In genomic region chr8:78793231-78793630, GRCm38 (mm10) we compare ENCODE assay signal across 25 mouse cellular contexts. TPM values are rescaled to one million over a fixed set of nuclear protein-coding genes. Genes with fewer than 3 reads are reported as not detected.
DNase-seq lines count a peak whose midpoint lies in the region; ATAC-seq lines count a peak whose summit lies in the region.
"Had no signal": no experiment of that assay in that cellular context is flagged by ENCODE, and none has a peak within 500 bp of the region (broad histone marks: within the 10 kb centered on the region; RNA-seq: fewer than 3 reads in every experiment).

No protein-coding gene starts in this region.

- H3K9me3 ChIP-seq in midbrain, embryonic 11.5 days (ENCODE audit: control insufficient read depth, low read length): no peaks in the 10 kb centered on the region
- no peaks in the 10 kb centered on the region for H3K9me3 ChIP-seq in midbrain, embryonic 13.5 days
- H3K9me3 ChIP-seq in embryonic facial prominence, embryonic 10.5 days: peaks cover 4% of the 10 kb centered on the region; the same call in 1 of the 2 replicates
- H3K9me3 ChIP-seq: embryonic facial prominence, embryonic 13.5 days; embryonic facial prominence, embryonic 15.5 days had no signal

- no peaks in the 10 kb centered on the region for H3K4me1 ChIP-seq in midbrain, embryonic 11.5 days (ENCODE audit: control insufficient read depth, insufficient read depth, low read length)
- no peaks in the 10 kb centered on the region for H3K4me1 ChIP-seq in midbrain, embryonic 13.5 days (replicated peaks)
- no peaks in the 10 kb centered on the region for H3K4me1 ChIP-seq in embryonic facial prominence, embryonic 10.5 days
- H3K4me1 ChIP-seq: forebrain, embryonic 10.5 days; forebrain, embryonic 12.5 days had no signal

- WGBS in midbrain, embryonic 11.5 days: 89% methylated on average over 4 of the region's 4 CpGs
- 94% methylated on average over 4 of the region's 4 CpGs for WGBS in midbrain, embryonic 13.5 days
- 86% methylated on average over 4 of the region's 4 CpGs for WGBS in embryonic facial prominence, embryonic 10.5 days

- no peak overlapping the region for H3K9ac ChIP-seq in midbrain, embryonic 11.5 days (ENCODE audit: low read length)
- no peak overlapping the region for H3K9ac ChIP-seq in midbrain, embryonic 13.5 days (replicated peaks)
- H3K9ac ChIP-seq: embryonic facial prominence, embryonic 13.5 days; embryonic facial prominence, embryonic 15.5 days; forebrain, embryonic 12.5 days had no signal

- H3K27me3 ChIP-seq in midbrain, embryonic 11.5 days (ENCODE audit: control insufficient read depth, insufficient read depth, low read length): no peaks in the 10 kb centered on the region
- no peaks in the 10 kb centered on the region for H3K27me3 ChIP-seq in midbrain, embryonic 13.5 days
- H3K27me3 ChIP-seq in embryonic facial prominence, embryonic 10.5 days (replicated peaks; ENCODE audit: low read depth, poor library complexity, severe bottlenecking): no peaks in the 10 kb centered on the region
- H3K27me3 ChIP-seq: CH12.LX; embryonic facial prominence, embryonic 13.5 days; embryonic facial prominence, embryonic 15.5 days; forebrain, embryonic 12.5 days had no signal

- H3K4me2 ChIP-seq in midbrain, embryonic 11.5 days: no peak overlapping the region
- H3K4me2 ChIP-seq in midbrain, embryonic 13.5 days (replicated peaks): no peak overlapping the region
- H3K4me2 ChIP-seq: embryonic facial prominence, embryonic 13.5 days; embryonic facial prominence, embryonic 15.5 days; forebrain, embryonic 12.5 days had no signal

- DNase-seq in cerebellum, postnatal 10 days: peak; percentile 49 to 53
- no peak for DNase-seq in cerebellum, adult 9-10 months
- DNase-seq in heart, adult 11 months: peak; percentile 79
- no peak for DNase-seq in heart, adult 9 months (ENCODE audit: low spot score in 2 of 2)
- peak; percentile 73 for DNase-seq in midbrain, embryonic 11.5 days (ENCODE audit: low spot score, missing footprints)
- DNase-seq in embryonic facial prominence, embryonic 10.5 days (ENCODE audit: low spot score): peak; percentile 3
- DNase-seq in kidney, adult 11 months: no peak
- DNase-seq: adrenal gland, adult 8-10 months; adrenal gland, postnatal 14 days; adrenal gland, postnatal 36 days; B cell, adult 2 months; cerebellum, adult 11-12 months; cerebellum, adult 2 months; cerebellum, postnatal 25 days had no signal

- no peaks in the 10 kb centered on the region for H3K36me3 ChIP-seq in midbrain, embryonic 11.5 days (ENCODE audit: control insufficient read depth, insufficient read depth, low read length)
- H3K36me3 ChIP-seq in midbrain, embryonic 13.5 days: peaks cover 3% of the 10 kb centered on the region
- peaks cover 4% of the 10 kb centered on the region; the same call in 1 of the 2 replicates for H3K36me3 ChIP-seq in embryonic facial prominence, embryonic 10.5 days (replicated peaks)
- H3K36me3 ChIP-seq: embryonic facial prominence, embryonic 13.5 days; embryonic facial prominence, embryonic 15.5 days; forebrain, embryonic 12.5 days; G1E had no signal

- ATAC-seq in midbrain, embryonic 11.5 days (ENCODE audit: low FRiP score): no peak
- no peak for ATAC-seq in midbrain, embryonic 13.5 days
- ATAC-seq: CD4-positive, CD25-positive, alpha-beta regulatory T cell, adult 4 months; forebrain, embryonic 14.5 days; forebrain, embryonic 16.5 days had no signal

- no peak overlapping the region for H3K4me3 ChIP-seq in midbrain, embryonic 11.5 days (ENCODE audit: low read depth, low read length)
- H3K4me3 ChIP-seq in midbrain, embryonic 13.5 days (replicated peaks): no peak overlapping the region
- H3K4me3 ChIP-seq in embryonic facial prominence, embryonic 10.5 days: no peak overlapping the region
- H3K4me3 ChIP-seq: embryonic facial prominence, embryonic 13.5 days; embryonic facial prominence, embryonic 15.5 days; erythroblast, embryonic 14.5 days; forebrain, embryonic 10.5 days; forebrain, embryonic 12.5 days had no signal

- no peak overlapping the region for H3K27ac ChIP-seq in midbrain, embryonic 11.5 days (ENCODE audit: low read depth, low read length)
- no peak overlapping the region for H3K27ac ChIP-seq in midbrain, embryonic 13.5 days
- H3K27ac ChIP-seq in embryonic facial prominence, embryonic 10.5 days (replicated peaks): no peak overlapping the region
- H3K27ac ChIP-seq: embryonic facial prominence, embryonic 13.5 days; embryonic facial prominence, embryonic 15.5 days; forebrain, embryonic 10.5 days; forebrain, embryonic 12.5 days had no signal

RNA-seq across cellular contexts. Expression of gene Lsm6, which starts 27.7 kb away (rescaled TPM):
- polyA plus RNA-seq in midbrain, embryonic 11.5 days (2014; fragmentation: Nextera tagmentation; extraction: Ambion mirVana): 237 and 253 TPM in 2 replicates
- 201 and 204 TPM in 2 replicates for polyA plus RNA-seq in midbrain, embryonic 13.5 days (2015; fragmentation: Nextera tagmentation; extraction: Ambion mirVana)
- polyA plus RNA-seq in embryonic facial prominence, embryonic 10.5 days (2016; fragmentation: Nextera tagmentation; extraction: Ambion mirVana): 291 and 299 TPM in 2 replicates

Comparison
In these comparisons a context has a peak if more than half of its experiments do, and no peak if none do; other contexts are left out.
1. DNase-seq: peak in cerebellum, postnatal 10 days (2 of 2), heart, adult 11 months (single experiment), midbrain, embryonic 11.5 days (single experiment) and embryonic facial prominence, embryonic 10.5 days (single experiment); none in cerebellum, adult 9-10 months (single experiment), heart, adult 9 months (0 of 2) and kidney, adult 11 months (single experiment).